Mouse (Mus musculus): ENCODE data around the gene Mfrp.

Gene Mfrp

DNA sequence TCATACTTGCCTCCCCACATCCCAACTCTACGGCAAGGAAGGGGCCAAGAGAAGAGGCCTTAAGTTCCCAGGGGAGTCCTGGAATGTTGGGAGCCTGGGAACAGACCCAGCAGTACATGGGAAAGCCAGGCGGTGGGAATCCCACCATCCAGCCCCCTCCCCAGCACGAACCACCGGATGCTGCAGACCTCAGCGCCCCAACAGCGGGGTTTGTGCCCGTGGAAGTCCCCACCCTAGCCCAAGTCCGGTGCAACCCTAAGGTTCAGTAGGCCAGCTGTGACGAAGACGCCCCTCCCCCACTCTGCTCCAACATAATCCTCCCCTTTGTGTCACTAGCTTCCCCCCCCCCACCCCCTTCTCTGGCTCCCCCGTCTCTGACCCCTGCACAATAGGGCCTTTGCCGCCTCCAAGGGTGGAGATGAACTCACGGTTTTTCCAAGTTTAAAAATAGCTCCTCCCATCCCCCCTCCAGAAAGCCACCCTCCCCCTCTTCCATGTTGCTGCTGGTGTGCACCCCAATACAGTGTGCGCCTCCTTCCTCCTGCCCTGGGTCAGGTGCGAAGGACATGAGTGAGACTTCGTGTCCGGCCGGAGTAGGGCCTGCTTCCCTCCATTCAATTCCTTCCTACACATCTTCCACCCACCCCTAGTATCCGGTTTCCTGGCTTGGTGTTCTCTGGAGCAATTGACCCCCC is 29.2 kb downstream of the Mfrp start:
- no peak for DNase-seq (ENCODE audit: low spot score)

GRCm38 (mm10) chr9:44131276-44131590 is 29.7 kb downstream of the Mfrp start:
- no peak for DNase-seq (ENCODE audit: low spot score)

DNA sequence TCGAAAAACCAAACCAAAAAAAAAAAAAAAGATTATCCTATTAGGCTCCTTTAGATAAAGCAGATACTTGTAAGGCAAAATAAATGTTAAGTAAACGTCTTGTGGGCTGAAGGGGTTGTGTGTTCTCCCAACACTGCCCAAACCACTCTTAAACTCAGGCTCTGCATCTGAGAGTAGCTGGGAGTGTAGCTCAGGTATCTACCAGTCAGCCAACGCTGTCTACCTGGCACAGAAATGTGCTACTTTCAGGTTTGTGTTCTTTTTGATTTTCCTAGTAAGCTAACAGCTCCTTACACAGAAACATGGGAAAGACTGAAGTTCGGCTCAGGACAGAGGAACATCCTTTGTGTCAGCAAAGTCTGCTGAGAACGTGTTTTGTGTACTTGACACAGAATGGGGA is 30.7 kb downstream of the Mfrp start:
- DNase-seq (ENCODE audit: low spot score): no peak

DNA sequence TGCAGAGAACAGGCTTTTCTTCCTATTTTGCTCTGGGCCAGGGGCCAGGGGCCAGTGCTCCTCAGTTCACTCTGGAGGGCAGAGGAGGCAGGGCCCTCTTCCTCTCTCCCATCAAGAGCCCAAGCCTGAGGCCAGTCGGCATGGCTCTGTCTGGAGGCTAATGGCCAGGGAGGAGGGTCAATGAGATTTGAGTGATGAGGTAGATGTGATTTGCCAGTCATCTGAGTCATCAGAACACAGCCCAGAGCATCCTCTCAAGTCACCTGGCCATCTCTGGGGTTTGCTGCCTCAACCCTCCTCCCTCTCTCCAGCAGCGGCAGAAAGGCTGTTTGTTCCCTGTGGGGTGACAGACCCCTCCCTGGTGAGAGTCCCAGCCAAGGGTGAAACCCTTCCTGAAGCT is 31.8 kb downstream of the Mfrp start:
- no peak for DNase-seq (ENCODE audit: low spot score)

GRCm38 (mm10) chr9:44134101-44134850 is 32.7 kb downstream of the Mfrp start, which contains the start of gene Mcam:
TSS of gene Mcam (plus strand) at chr9:44134469.
- DNase-seq (ENCODE audit: low spot score): no peak

DNA sequence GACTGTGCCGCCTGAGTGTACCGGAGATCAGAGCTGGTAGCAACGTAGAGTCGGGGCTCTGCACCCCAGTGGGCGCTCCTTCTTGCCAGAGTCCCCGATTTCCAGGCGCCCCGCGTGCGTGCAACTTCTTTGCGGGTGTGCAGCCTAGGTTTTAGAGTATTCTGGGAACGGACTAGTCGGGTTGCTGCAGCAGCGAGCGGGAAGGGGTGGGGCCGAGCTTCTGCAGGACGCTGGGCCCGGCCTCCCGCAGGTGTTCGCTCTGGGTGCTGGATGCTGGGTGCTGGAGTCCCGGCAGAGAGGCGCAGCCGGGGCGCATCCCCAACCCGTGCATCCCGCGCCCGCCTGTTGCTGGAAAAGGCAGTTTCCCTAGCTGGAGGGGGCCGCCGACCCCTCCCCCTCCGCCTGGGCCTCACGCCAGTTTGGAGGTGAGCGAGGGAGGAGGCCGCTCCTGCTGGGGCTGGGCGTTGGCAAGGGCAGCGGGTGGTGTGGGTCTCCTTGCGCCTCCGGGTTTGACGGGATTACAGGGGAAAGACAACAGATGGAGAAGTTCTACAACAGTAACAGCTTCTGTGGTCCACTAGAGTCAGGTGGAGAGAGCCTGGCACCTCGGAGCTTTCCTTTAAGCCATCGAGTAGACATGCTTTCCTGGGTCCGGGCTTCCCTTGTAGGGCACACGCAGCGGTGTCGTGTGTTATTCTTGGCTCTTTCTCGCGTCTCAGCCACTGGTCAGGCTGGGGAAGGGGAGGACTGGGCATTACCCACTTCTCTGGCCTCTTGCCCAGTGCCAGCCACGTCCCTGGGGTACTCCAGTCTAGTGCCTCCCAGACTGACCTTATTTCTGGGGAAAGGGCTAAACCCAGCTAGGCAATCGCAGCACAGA is 33.6 kb downstream of the Mfrp start:
- no peak for DNase-seq (ENCODE audit: low spot score)

GRCm38 (mm10) chr9:44135731-44136411 is 34.3 kb downstream of the Mfrp start:
- DNase-seq (ENCODE audit: low spot score): no peak

GRCm38 (mm10) chr9:44137846-44138245 is 36.3 kb downstream of the Mfrp start:
- no peak for DNase-seq (ENCODE audit: low spot score)

GRCm38 (mm10) chr9:44141951-44142350 is 40.4 kb downstream of the Mfrp start:
- no peak for DNase-seq (ENCODE audit: low spot score)

DNA sequence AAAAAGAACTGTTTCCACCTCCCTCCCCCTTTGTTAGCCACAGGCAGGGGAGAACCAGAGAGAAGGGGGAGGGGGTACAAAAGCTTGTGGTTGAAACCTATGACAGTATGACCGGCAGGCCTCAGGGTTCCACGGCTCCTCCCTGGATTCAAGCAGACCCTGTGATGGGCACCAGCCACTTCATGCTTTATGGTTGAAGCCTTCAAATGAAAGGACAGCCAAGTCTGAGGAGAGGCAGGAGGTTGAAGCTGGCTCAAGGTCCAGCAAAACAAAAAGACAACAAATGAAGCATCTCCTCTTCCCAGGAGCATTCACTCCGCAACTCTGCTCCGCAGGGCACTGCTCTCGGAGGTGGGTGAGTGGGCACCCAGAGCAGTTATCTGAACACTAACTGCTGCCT is 41.9 kb downstream of the Mfrp start:
- no peak for DNase-seq (ENCODE audit: low spot score)

- DNase-seq (ENCODE audit: low spot score): no peak
Observed at GRCm38 (mm10) chr9:44144023-44144717, 42.6 kb downstream of the Mfrp start.

DNA sequence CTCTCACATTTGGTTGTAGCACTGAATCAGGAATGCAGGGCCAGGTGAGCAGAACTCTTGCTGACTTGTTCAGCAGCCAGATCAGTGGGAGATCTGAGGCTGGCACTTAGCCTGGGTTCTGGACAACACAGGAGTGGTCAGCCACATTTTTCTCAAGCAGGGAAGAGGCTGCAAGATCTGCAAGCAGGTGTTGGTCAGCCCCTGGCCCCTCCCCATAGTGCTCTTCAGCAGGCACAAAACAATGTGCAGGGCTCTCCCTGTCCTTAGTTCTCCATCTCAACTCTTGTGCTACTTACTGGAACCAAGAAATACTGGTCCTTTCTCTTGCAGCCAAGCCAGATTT is 43.2 kb downstream of the Mfrp start:
- DNase-seq (ENCODE audit: low spot score): no peak

- DNase-seq (ENCODE audit: low spot score): no peak
Observed at GRCm38 (mm10) chr9:44147290-44147689, 45.8 kb downstream of the Mfrp start.

Data from spleen, adult 12 weeks (tissue).